Mouse (Mus musculus) liver, adult 2 months (tissue): Measurements from ENCODE around the gene Gart. TPM values are rescaled to one million over a fixed set of nuclear protein-coding genes. Genes with fewer than 3 reads are reported as not detected.

Source experiments
- DNase-seq: peaks from one replicate; pipeline ENCODE4 v3.0.0-alpha.2; 2011; ENCODE audit warnings: low read depth, low spot score; ENCODE audit errors: extremely low read depth
- H3K27ac ChIP-seq: fragments of 200-500 bp; replicated peaks from 2 replicates; pipeline ENCODE4 v1.5.1; 2012; ENCODE audit warnings: low read depth, mild to moderate bottlenecking, control low read depth, inconsistent platforms, low read length; ENCODE audit not compliant: insufficient read depth
- H3K27me3 ChIP-seq: fragments of 200-500 bp; 2 replicates; pipeline ENCODE4 v1.6.1; 2012; ENCODE audit warnings: mild to moderate bottlenecking, moderate library complexity, low read length, inconsistent platforms; ENCODE audit not compliant: control insufficient read depth, insufficient read depth
- H3K36me3 ChIP-seq: fragments of 200-500 bp; 2 replicates; pipeline ENCODE4 v1.6.1; 2012; ENCODE audit warnings: low read length, inconsistent platforms; ENCODE audit not compliant: control insufficient read depth, insufficient read depth
- H3K4me1 ChIP-seq: fragments of 200-500 bp; 2 replicates; pipeline ENCODE4 v1.6.1; 2011; ENCODE audit warnings: low read length; ENCODE audit not compliant: control insufficient read depth, insufficient read depth
- H3K4me3 ChIP-seq: fragments of 200-500 bp; 2 replicates; pipeline ENCODE4 v1.5.1; 2011; ENCODE audit warnings: low read depth, mild to moderate bottlenecking, control low read depth, low read length, moderate library complexity; ENCODE audit not compliant: insufficient read depth
- H3K79me2 ChIP-seq: fragments of 200-500 bp; 2 replicates; pipeline ENCODE4 v1.6.1; 2012; ENCODE audit warnings: inconsistent platforms, mild to moderate bottlenecking, low read length, moderate library complexity; ENCODE audit not compliant: control insufficient read depth, insufficient read depth
- H3K9ac ChIP-seq: fragments of 200-500 bp; 2 replicates; pipeline ENCODE4 v1.6.1; 2012; ENCODE audit warnings: low read depth, mild to moderate bottlenecking, control low read depth, inconsistent platforms, low read length
- CTCF ChIP-seq: fragments of 200-500 bp; IDR thresholded peaks from 2 replicates; pipeline ENCODE4 v1.5.1; 2011; ENCODE audit warnings: low read depth, low read length, control low read depth
- POLR2A ChIP-seq: fragments of 200-500 bp; IDR thresholded peaks from 2 replicates; pipeline ENCODE4 v1.6.1; 2011; ENCODE audit warnings: low read length, control low read depth; ENCODE audit not compliant: insufficient read depth; ENCODE audit errors: extremely low read depth
- WGBS: fragments of 180-500 bp; shearing (Covaris S2); methylation state at CpG from one replicate; pipeline ENCODE4 v1.1.7; 2018; 5-methylcytosine and 5-hydroxymethylcytosine counted together
- polyA plus RNA-seq: library from polyadenylated mRNA; depleted of rRNA; stranded (reverse); fragments of >200 nt; gene quantifications from 2 replicates; pipeline ENCODE4 v1.2.3, GENCODE M21; 2012
- total RNA-seq: library from RNA; depleted of rRNA; stranded (reverse); fragments of >200 nt; gene quantifications from 2 replicates; pipeline ENCODE4 v1.2.3, GENCODE M21; 2014

The Gart gene
- total and polyA plus RNA-seq, 2 experiments = 21.3 to 25.0 TPM

DNA sequence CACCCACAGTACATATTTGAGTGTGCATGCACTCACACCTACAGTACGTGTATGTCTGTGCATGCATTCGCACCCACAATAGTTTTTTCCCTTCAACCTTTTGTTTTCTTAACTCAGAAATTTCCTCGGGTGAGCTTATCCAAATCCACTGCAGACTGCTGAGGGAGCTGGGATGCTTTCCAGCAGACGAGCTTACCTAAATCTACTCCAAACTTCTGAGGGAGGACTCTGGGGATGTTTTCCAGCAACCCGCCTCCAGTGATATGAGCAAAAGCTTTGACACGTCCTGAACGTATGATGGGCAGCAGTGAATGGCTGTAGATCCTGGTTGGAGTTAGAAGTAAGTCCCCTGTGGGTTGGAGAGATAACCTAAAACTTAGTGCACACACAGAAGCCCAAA is 18.9 kb downstream of the Gart start:
- H3K27me3 ChIP-seq = no peaks in the 10 kb centered on the region
- H3K4me1 ChIP-seq = no peaks in the 10 kb centered on the region
- 89% methylated on average over 7 of the region's 7 CpGs for WGBS
- H3K9ac ChIP-seq = no peak overlapping the region
- peaks cover 56% of the 10 kb centered on the region for H3K36me3 ChIP-seq
- no peak for TF ChIP-seq POLR2A
- TF ChIP-seq CTCF = no peak
- H3K4me3 ChIP-seq = no peak overlapping the region
- no peak for DNase-seq
- H3K27ac ChIP-seq = no peak overlapping the region
- no peaks in the 10 kb centered on the region for H3K79me2 ChIP-seq

GRCm38 (mm10) chr16:91623074-91623473 is 23.7 kb downstream of the Gart start:
- peaks cover 26% of the 10 kb centered on the region; the same call in 1 of the 2 replicates for H3K36me3 ChIP-seq
- no peak overlapping the region for H3K4me3 ChIP-seq

DNA sequence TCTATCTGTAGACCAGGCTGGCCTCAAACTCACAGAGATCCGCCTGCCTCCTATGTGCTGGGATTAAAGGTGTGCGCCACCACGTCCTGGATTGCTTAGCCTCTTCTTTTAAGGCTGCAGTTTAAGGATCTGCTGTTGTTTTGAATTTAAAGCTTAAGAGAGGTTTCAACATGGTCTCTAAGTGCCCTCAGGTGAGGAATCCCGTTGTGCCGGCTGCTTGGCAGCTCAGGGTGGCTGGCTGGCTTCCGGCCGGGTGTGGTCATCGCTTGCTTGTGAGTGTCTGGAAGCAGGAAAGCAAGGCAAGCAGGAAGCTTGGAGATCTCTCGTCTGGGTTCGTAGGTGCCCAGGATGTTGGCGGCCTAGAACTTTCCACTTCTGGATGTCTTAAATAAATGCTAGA is 25.8 kb downstream of the Gart start:
- peaks cover 16% of the 10 kb centered on the region; the same call in 1 of the 2 replicates for H3K36me3 ChIP-seq
- WGBS = 84% methylated on average over 11 of the region's 11 CpGs
- H3K79me2 ChIP-seq = peaks cover 3% of the 10 kb centered on the region; the same call in 1 of the 2 replicates
- peaks cover 4% of the 10 kb centered on the region; the same call in 1 of the 2 replicates for H3K4me1 ChIP-seq
- no peak for DNase-seq
- TF ChIP-seq CTCF (no peak), POLR2A (no peak)
- no peak overlapping the region for H3K4me3 ChIP-seq
- H3K27ac ChIP-seq = no peak overlapping the region
- H3K27me3 ChIP-seq = no peaks in the 10 kb centered on the region
- H3K9ac ChIP-seq = no peak overlapping the region

More at GRCm38 (mm10) chr16:91623074-91623473, 23.7 kb downstream of the Gart start:
- peaks cover 3% of the 10 kb centered on the region; the same call in 1 of the 2 replicates for H3K4me1 ChIP-seq
- H3K9ac ChIP-seq = no peak overlapping the region
- TF ChIP-seq CTCF (no peak), POLR2A (no peak)
- H3K27me3 ChIP-seq = no peaks in the 10 kb centered on the region
- whole genome bisulfite sequencing = 94% methylated on average over 9 of the region's 9 CpGs
- no peak overlapping the region for H3K27ac ChIP-seq
- H3K79me2 ChIP-seq = peaks cover 3% of the 10 kb centered on the region; the same call in 1 of the 2 replicates
- no peak for DNase-seq

GRCm38 (mm10) chr16:91620185-91620584 is 26.6 kb downstream of the Gart start:
- TF ChIP-seq POLR2A (no peak), CTCF (no peak)
- WGBS = 94% methylated on average over 5 of the region's 5 CpGs
- Histone ChIP-seq H3K36me3 (peaks cover 12% of the 10 kb centered on the region; the same call in 1 of the 2 replicates), H3K9ac (no peak overlapping the region), H3K79me2 (peaks cover 3% of the 10 kb centered on the region; the same call in 1 of the 2 replicates), H3K4me1 (peaks cover 4% of the 10 kb centered on the region; the same call in 1 of the 2 replicates), H3K4me3 (no peak overlapping the region), H3K27ac (no peak overlapping the region), H3K27me3 (no peaks in the 10 kb centered on the region)
- no peak for DNase-seq

- Histone ChIP-seq H3K27me3 (no peaks in the 10 kb centered on the region), H3K79me2 (peaks cover 3% of the 10 kb centered on the region; the same call in 1 of the 2 replicates), H3K27ac (peak within 1 kb of the TSS; percentile 82), H3K4me3 (peak within 1 kb of the TSS; percentile 97), H3K4me1 (peaks cover 4% of the 10 kb centered on the region; the same call in 1 of the 2 replicates), H3K9ac (peak within 1 kb of the TSS; percentile 94), H3K36me3 (peaks cover 3% of the 10 kb centered on the region; the same call in 1 of the 2 replicates)
- TF ChIP-seq POLR2A (peak; percentile 50; the same call in 1 of the 2 replicates), CTCF (no peak)
- 11% methylated on average over 39 of the region's 39 CpGs for WGBS
- peak; percentile 74 for DNase-seq
These were observed 27.9 kb downstream of the Gart start, which contains the start of gene Dnajc28 for GRCm38 (mm10) chr16:91618511-91619501. Gene Dnajc28, minus strand, starts transcription at chr16:91619026.
